Mouse (Mus musculus): ENCODE measurements around the gene Tnni1.

The Tnni1 gene

GRCm38 (mm10) chr1:135778780-135779535, at the start of gene Tnni1:
Gene Tnni1, plus strand, starts transcription at chr1:135779434.
- peak; percentile 28 to 44 for DNase-seq (ENCODE audit: low spot score in 2 of 2)

GRCm38 (mm10) chr1:135729821-135730220, 49.4 kb upstream of the Tnni1 start:
- no peak for DNase-seq (ENCODE audit: low spot score in 2 of 2)

DNA sequence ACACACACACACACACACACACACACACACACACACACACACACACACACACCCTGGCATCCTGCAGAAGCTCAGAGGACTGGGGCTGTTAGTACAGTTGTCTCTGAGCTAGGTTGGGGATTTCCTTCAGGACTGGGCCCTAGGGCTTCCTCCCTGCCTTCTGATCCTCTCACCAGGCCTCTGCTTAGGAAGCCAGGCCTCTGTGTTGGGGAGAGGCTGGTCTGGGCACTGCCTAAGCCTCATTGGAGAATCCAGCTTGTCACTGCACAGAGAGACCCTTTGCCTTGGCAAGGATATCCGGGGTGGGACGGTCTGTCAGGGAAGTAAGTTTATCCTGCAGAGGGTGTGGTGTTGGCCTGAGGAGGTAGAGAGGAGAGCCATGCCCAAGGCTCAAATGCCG, 48.9 kb upstream of the Tnni1 start:
- no peak for DNase-seq (ENCODE audit: low spot score in 2 of 2)

- no peak for DNase-seq (ENCODE audit: low spot score in 2 of 2)
Measured at GRCm38 (mm10) chr1:135731393-135731792, 47.8 kb upstream of the Tnni1 start.

DNA sequence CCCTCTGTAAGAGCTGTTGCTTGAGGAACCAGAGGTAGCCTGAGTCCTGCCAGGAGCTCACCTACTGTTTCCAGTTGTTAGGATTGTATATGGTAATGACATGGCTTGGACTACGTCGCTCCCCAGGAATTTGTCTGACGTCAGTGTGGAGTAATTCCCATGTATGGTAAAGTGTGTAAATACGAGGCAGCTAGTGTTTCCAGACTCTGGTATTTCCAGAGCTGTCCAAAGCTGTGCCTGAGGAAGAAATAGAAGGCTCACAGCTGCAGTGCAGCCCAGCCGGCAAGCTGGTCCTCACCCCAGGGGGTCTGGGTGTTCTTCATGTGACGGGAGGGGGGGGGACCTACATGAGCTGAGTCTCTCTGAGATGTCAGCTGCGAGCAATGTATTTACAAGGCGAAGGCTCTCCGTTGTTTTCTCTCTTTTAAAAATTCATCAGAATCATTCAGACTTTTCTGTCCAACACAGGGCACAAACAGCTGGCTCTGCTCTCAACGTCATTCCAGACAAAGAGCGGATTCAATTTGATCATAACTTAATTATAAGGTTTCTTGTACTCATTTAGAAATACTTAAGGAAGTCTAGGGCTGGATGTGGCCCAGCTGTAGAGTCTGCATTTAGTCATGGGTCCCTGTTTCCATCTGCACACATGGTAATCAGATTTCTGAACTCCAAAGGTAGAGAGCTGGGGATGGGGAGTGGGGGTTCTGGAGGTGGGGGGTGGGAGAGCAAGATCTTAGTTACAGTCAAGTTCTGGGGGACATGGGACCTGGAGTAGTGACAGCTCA, 47.1 kb upstream of the Tnni1 start:
- DNase-seq (ENCODE audit: low spot score in 2 of 2) = no peak

- no peak for DNase-seq (ENCODE audit: low spot score in 2 of 2)
Measured at GRCm38 (mm10) chr1:135734225-135734937, 44.9 kb upstream of the Tnni1 start.

DNA sequence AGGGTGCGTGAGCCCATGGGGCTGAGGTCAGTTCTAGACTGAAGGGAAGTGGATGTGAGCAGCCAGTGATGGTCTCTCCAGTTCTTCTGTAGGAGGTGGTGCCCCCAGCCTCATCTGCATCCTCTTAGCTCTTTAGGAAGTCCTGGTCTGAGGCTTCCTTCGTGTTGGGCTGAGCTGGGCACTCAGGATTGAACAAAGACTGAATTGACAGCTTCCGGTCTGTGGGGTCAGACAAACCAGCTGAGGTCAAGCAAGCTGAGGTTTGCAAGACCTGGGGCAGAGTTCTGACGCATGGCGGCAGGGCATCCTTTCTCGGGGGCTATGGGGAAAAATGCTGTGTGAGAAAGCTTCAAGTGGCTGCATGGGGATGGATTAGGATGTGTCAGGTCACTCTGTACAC, 43.8 kb upstream of the Tnni1 start:
- no peak for DNase-seq (ENCODE audit: low spot score in 2 of 2)

DNA sequence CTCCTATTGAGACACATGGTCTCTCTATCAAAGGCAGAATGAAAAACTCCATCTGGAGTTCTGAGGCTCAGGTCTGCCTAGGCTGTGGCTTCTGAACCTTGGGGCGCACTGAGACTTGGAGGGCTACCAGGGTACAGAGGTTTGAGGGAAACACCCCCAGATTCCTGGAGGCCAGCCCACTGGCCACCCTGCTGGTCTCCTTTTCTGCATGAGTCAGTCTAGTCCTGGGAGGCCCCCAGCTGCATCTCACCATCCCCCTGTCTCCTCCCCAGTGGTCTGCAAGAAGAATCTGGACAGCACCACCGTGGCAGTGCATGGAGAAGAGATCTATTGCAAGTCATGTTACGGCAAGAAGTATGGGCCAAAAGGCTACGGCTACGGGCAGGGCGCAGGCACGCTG, 34.2 kb upstream of the Tnni1 start:
- DNase-seq (ENCODE audit: low spot score in 2 of 2) = no peak

GRCm38 (mm10) chr1:135746248-135746647, 33.0 kb upstream of the Tnni1 start:
- no peak for DNase-seq (ENCODE audit: low spot score in 2 of 2)

DNA sequence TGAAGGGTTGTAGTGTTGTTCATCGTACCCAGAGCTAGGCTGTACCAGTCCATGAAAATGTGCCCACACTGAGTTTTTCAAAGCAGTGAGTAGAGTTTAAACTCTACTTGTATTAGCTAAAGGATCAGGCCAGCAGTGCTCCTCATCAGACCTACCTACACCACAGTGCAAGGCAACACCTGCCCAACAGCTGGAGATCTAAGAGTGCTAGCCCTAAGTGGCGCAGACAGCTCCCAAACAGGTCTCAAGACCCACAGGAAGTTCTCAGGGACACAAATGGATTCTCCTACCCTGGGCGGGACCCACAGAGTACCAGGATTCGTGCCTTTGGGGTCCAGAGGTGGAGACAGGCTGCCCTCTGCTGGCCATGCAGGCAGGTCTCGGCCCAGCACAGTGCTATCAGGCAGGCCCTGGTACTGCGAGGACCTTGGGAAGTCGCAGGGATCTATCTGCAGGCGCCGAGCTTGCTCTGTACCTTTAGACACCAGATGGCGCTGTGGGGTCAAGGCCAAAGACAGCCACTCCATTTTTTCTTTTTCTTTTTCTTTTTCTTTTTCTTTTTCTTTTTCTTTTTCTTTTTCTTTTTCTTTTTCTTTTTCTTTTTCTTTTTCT, 26.4 kb upstream of the Tnni1 start:
- peak; percentile 86 to 98 for DNase-seq (ENCODE audit: low spot score in 2 of 2)

DNA sequence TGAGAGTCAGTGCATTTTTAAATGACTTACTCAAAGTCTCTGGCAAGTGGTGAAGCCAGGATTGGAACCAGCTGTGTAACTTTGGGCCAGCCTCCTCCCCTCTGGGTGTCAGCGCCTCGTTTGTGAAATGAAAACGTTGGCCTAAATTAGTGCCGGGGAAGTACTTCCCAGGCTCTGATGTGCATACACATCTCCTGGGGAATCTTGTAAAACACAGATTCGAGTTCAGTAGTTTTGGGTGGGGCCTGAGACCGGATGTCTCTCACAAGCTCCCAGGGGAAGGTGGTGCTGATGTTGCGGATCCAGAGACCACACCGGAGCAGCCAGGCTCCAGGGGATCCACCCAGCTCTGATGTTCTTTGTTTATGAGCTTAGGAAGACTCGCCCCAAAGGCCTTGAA, 23.9 kb upstream of the Tnni1 start:
- DNase-seq (ENCODE audit: low spot score in 2 of 2) = no peak

GRCm38 (mm10) chr1:135755913-135756312, 23.3 kb upstream of the Tnni1 start:
- no peak for DNase-seq (ENCODE audit: low spot score in 2 of 2)

GRCm38 (mm10) chr1:135757287-135757686, 21.9 kb upstream of the Tnni1 start:
- no peak for DNase-seq (ENCODE audit: low spot score in 2 of 2)

GRCm38 (mm10) chr1:135759685-135760084, 19.5 kb upstream of the Tnni1 start:
- DNase-seq (ENCODE audit: low spot score in 2 of 2) = no peak

GRCm38 (mm10) chr1:135760216-135760615, 19.0 kb upstream of the Tnni1 start:
- DNase-seq (ENCODE audit: low spot score in 2 of 2) = no peak

- no peak for DNase-seq (ENCODE audit: low spot score in 2 of 2)
Measured at GRCm38 (mm10) chr1:135761728-135762127, 17.5 kb upstream of the Tnni1 start.

GRCm38 (mm10) chr1:135763503-135764205, 15.6 kb upstream of the Tnni1 start:
- no peak for DNase-seq (ENCODE audit: low spot score in 2 of 2)

- DNase-seq (ENCODE audit: low spot score in 2 of 2) = no peak
Measured at GRCm38 (mm10) chr1:135764206-135764528, 15.1 kb upstream of the Tnni1 start.

GRCm38 (mm10) chr1:135765645-135766591, 13.3 kb upstream of the Tnni1 start, which contains the start of gene Phlda3:
Gene Phlda3, plus strand, starts transcription at chr1:135766119.
- peak; percentile 39 to 64 for DNase-seq (ENCODE audit: low spot score in 2 of 2)

GRCm38 (mm10) chr1:135766592-135767306, 12.5 kb upstream of the Tnni1 start:
- DNase-seq (ENCODE audit: low spot score in 2 of 2) = no peak

All from thymus, postnatal 10 days (tissue).